Mouse (Mus musculus) MEL (cell line): ENCODE results near the gene Racgap1.

Experiments used
- CTCF ChIP-seq, 3 experiments: IDR thresholded peaks in 2 of 3; conservative IDR thresholded peaks in 1 of 3; 2 replicates each; pipeline ENCODE4 v1.5.1; 2011 to 2012; ENCODE audit warnings: low read length in 3 of 3, low read depth in 2 of 3, mild to moderate bottlenecking in 2 of 3, improper control_type of control experiment in 1 of 3, inconsistent platforms in 1 of 3, mixed read lengths in 1 of 3, moderate library complexity in 1 of 3; ENCODE audit not compliant: control insufficient read depth in 1 of 3, insufficient read depth in 1 of 3, poor library complexity in 1 of 3, severe bottlenecking in 1 of 3
- GABPA ChIP-seq: IDR thresholded peaks from 2 replicates; pipeline ENCODE4 v1.6.1; 2012; ENCODE audit warnings: low read depth, mild to moderate bottlenecking, inconsistent platforms, low read length, improper control_type of control experiment, moderate library complexity
- GATA1 ChIP-seq: IDR thresholded peaks from 2 replicates; pipeline ENCODE4 v1.6.1; 2011; ENCODE audit warnings: low read depth, low read length, improper control_type of control experiment
- KAT2A ChIP-seq: conservative IDR thresholded peaks from 2 replicates; pipeline ENCODE4 v1.6.1; 2012; ENCODE audit warnings: low read depth, low read length, improper control_type of control experiment, inconsistent platforms
- MEF2A ChIP-seq: IDR thresholded peaks from 2 replicates; pipeline ENCODE4 v1.6.1; 2014; ENCODE audit warnings: low read depth, mild to moderate bottlenecking, inconsistent platforms, low read length, improper control_type of control experiment; ENCODE audit not compliant: poor library complexity, insufficient replicate concordance, severe bottlenecking; ENCODE audit errors: extremely low read depth
- NELFE ChIP-seq: IDR thresholded peaks from 2 replicates; pipeline ENCODE4 v1.6.1; 2011; ENCODE audit warnings: low read depth, low read length, improper control_type of control experiment
- POLR2A ChIP-seq, 2 experiments: IDR thresholded peaks; 2 replicates each; pipeline ENCODE4 v1.6.1; 2011 to 2012; ENCODE audit warnings: low read length in 2 of 2, mild to moderate bottlenecking in 2 of 2, control low read depth in 1 of 2, improper control_type of control experiment in 1 of 2, low read depth in 1 of 2, moderate library complexity in 1 of 2; ENCODE audit not compliant: control insufficient read depth in 1 of 2, insufficient read depth in 1 of 2, poor library complexity in 1 of 2
- RAD21 ChIP-seq: IDR thresholded peaks from 2 replicates; pipeline ENCODE4 v1.6.1; 2011; ENCODE audit warnings: mild to moderate bottlenecking, low read depth, low read length, improper control_type of control experiment
- SMC3 ChIP-seq: IDR thresholded peaks from 2 replicates; pipeline ENCODE4 v1.6.1; 2011; ENCODE audit warnings: low read depth, low read length, improper control_type of control experiment
- TAL1 ChIP-seq: IDR thresholded peaks from 2 replicates; pipeline ENCODE4 v1.6.1; 2012; ENCODE audit warnings: mild to moderate bottlenecking, inconsistent platforms, low read length, moderate library complexity, mixed read lengths
- TBP ChIP-seq: IDR thresholded peaks from 2 replicates; pipeline ENCODE4 v1.8.0; 2011; ENCODE audit warnings: low read depth, low read length, improper control_type of control experiment

DNA sequence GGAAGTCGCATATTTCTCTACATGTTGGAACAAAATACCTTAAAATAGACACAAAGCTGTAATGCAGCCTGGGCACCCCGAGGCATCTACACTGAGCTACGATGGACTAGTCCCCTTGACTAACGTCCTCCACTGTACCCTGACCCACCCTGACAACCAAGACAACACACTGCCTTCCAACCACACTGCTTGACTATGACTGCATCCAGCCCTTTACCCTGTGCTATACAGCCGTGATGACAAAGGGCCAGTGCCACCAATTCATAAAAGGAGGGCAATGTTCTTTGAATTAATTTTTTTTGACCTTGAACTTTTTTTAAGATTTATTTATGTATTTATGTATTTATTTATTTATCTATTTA, 13.4 kb downstream of the Racgap1 start:
- TF ChIP-seq TBP, result no peak
- no peak for TF ChIP-seq CTCF (IDR thresholded peaks at IDR 0.05 in 2 of 3, conservative IDR thresholded peaks at IDR 0.05 in 1 of 3; ENCODE audit: control insufficient read depth in 1 of 3, insufficient read depth in 1 of 3, low read depth in 2 of 3, low read length in 3 of 3, poor library complexity in 1 of 3, severe bottlenecking in 1 of 3)
- TF ChIP-seq SMC3, result no peak
- TF ChIP-seq GABPA, result no peak
- no peak; a peak in 1 of 4 replicates for TF ChIP-seq POLR2A (IDR thresholded peaks at IDR 0.05; ENCODE audit: control insufficient read depth in 1 of 2, insufficient read depth in 1 of 2, low read depth in 1 of 2, low read length in 2 of 2, poor library complexity in 1 of 2)
- no peak for TF ChIP-seq TAL1
- no peak for TF ChIP-seq NELFE
- TF ChIP-seq MEF2A, result no peak
- no peak for TF ChIP-seq GATA1
- no peak for TF ChIP-seq KAT2A
- TF ChIP-seq RAD21, result no peak
